Mouse (Mus musculus): ENCODE data around the gene Cdk5rap3. TPM values are rescaled to one million over a fixed set of nuclear protein-coding genes. Genes with fewer than 3 reads are reported as not detected.

The Cdk5rap3 gene
- polyA plus RNA-seq, 1 experiment from 2014 or later = 91.2 TPM

GRCm38 (mm10) chr11:96906431-96907161 is 9.7 kb downstream of the Cdk5rap3 start:
- H3K9ac ChIP-seq (ENCODE audit: low read length) = no peak overlapping the region
- peaks cover 33% of the 10 kb centered on the region for H3K36me3 ChIP-seq (ENCODE audit: control insufficient read depth, insufficient read depth, low read length)
- H3K9me3 ChIP-seq (replicated peaks; ENCODE audit: control insufficient read depth, low read length) = no peaks in the 10 kb centered on the region
- H3K27me3 ChIP-seq (replicated peaks; ENCODE audit: control insufficient read depth, insufficient read depth, low read length) = no peaks in the 10 kb centered on the region
- H3K4me1 ChIP-seq (ENCODE audit: control insufficient read depth, insufficient read depth, low read length) = peaks cover 27% of the 10 kb centered on the region
- ATAC-seq (no peak), DNase-seq (ENCODE audit: low spot score) (no peak)
- no peak overlapping the region for H3K4me2 ChIP-seq (ENCODE audit: low read length)
- H3K27ac ChIP-seq (ENCODE audit: low read depth, low read length) = peak overlapping the region; percentile 17; the same call in 1 of the 2 replicates
- H3K4me3 ChIP-seq (ENCODE audit: low read depth, low read length) = no peak overlapping the region
- 65% methylated on average over 15 of the region's 15 CpGs for WGBS

DNA sequence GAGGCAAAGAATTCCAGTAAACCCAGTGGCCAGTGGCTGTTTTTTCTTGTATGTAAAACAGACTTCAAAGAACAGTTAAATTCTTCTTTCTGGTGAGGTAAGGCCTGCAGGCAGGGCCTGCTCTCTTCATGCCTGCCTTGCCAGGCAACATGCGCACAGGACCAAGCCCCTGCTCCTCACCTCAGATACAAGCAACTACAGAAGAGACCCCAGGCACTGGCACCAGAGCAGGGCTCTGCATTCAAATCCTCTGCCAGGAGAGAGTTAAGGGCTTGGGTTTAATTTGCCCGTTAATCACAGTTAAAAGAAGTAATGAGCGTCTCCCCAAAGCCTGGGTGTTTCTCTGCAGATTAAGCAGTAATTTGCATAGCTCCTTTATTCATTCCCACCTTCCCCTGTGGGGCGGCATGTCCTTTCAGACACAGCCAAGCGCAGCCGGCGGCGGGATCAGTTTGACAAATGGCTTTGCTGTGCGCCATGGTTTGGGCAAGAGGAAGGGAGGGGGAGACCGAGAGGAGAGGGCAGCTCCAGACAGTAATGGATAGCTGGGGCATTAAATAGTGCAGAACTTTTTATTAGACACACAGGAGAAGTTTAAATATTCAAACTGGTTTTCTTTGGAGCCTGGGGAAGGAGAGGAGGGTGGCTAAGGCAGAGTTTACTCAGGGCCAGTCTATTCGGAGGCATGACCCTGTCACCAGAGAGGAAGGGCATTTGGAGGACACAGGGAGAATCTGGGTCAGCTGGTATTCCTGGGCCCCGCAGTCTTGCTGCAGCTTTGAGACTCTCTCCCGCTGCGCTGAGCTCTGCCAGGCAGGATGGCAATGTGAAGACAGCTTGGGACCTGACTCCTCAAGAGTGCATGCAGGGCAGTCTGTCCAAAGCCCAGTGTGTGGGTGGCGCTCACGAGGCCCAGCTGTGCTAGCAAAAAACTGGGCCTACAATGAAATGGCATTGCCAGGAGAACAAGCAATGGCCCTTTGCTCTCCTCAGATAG is 13.4 kb downstream of the Cdk5rap3 start:
- H3K4me2 ChIP-seq (ENCODE audit: low read length) = peak overlapping the region; percentile 6; the same call in 1 of the 2 replicates
- 4% methylated on average over 16 of the region's 16 CpGs for WGBS
- no peak overlapping the region for H3K4me3 ChIP-seq (ENCODE audit: low read depth, low read length)
- H3K9ac ChIP-seq (ENCODE audit: low read length) = peak overlapping the region; percentile 2; the same call in 1 of the 2 replicates
- peak; percentile 96 for DNase-seq (ENCODE audit: low spot score)
- peaks cover 54% of the 10 kb centered on the region for H3K4me1 ChIP-seq (ENCODE audit: control insufficient read depth, insufficient read depth, low read length)
- H3K9me3 ChIP-seq (replicated peaks; ENCODE audit: control insufficient read depth, low read length) = no peaks in the 10 kb centered on the region
- no peaks in the 10 kb centered on the region for H3K27me3 ChIP-seq (replicated peaks; ENCODE audit: control insufficient read depth, insufficient read depth, low read length)
- H3K27ac ChIP-seq (ENCODE audit: low read depth, low read length) = peak overlapping the region; percentile 89
- peaks cover 14% of the 10 kb centered on the region for H3K36me3 ChIP-seq (ENCODE audit: control insufficient read depth, insufficient read depth, low read length)
- ATAC-seq = peak; percentile 83

GRCm38 (mm10) chr11:96901332-96901731 is 15.0 kb downstream of the Cdk5rap3 start:
- Histone ChIP-seq H3K9ac (ENCODE audit: low read length) (no peak overlapping the region), H3K9me3 (replicated peaks; ENCODE audit: control insufficient read depth, low read length) (no peaks in the 10 kb centered on the region), H3K27me3 (replicated peaks; ENCODE audit: control insufficient read depth, insufficient read depth, low read length) (no peaks in the 10 kb centered on the region), H3K4me1 (ENCODE audit: control insufficient read depth, insufficient read depth, low read length) (peaks cover 61% of the 10 kb centered on the region), H3K36me3 (ENCODE audit: control insufficient read depth, insufficient read depth, low read length) (0 out of 2 replicates have a peak, but pooled peaks cover 5% of the 10 kb centered on the region), H3K4me3 (ENCODE audit: low read depth, low read length) (no peak overlapping the region), H3K4me2 (ENCODE audit: low read length) (no peak overlapping the region), H3K27ac (ENCODE audit: low read depth, low read length) (peak overlapping the region; percentile 89; the same call in 1 of the 2 replicates)
- WGBS = 42% methylated on average over 9 of the region's 9 CpGs
- no peak for ATAC-seq
- DNase-seq (ENCODE audit: low spot score) = no peak

DNA sequence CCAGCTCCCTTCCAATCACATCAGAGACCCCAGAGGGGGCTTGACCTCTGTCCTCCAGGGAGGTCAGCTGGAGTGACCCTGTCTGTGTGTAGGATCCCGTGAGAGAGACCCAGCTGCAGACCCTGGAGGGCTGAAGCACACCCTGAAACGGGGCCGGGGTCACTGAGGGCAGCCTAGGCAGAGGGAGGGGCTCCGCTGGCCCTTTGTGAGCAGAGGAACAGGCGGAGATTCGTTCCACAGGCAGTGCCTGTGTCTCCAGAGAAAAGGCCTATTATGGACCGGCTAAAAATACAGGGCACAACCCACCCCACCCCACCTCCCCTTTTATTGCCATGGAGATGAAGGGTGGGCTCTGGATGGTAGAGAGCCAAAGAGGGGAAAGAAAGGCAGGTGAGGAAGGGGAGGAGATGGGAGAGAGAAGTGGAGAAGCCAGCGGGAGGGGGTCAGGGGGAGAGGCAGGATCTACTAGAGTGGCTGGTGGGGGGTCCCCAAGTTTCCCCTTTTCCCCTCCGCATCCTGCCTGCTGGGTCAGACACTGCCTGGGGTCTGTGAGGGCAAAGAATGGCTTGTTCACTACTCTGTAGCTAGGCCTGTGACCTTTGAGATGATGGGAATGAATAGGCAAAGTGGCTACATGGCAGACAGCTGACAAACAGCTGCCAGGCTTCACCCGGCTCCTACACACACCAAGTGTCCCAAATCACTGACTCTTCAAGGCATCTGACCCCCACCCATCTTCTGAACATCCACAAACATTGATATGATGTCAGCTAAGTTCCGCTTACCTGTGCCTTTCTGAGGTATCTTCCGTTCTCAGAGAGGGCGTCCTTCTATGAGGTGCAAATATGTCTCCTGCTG is 16.6 kb downstream of the Cdk5rap3 start:
- peak; percentile 61 for DNase-seq (ENCODE audit: low spot score)

DNA sequence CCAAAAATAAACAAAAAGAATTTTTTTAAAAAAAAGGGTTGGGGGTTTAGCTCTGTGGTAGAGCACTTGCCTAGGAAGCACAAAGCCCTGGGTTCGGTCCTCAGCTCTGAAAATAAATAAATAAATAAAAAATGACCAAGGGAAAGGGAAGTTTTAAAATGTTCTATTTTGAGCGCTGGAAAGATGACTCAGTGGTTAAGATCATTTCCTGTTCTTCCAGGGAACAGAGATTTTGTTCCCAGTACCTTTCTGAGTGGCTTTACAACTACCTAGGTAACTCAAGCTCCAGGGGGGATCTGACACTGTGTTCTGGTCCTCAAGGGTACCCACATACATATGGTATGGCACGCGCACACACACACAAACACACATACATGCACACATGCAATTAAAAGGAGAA is 20.4 kb downstream of the Cdk5rap3 start:
- H3K27ac ChIP-seq (ENCODE audit: low read depth, low read length) = no peak overlapping the region
- no peak overlapping the region for H3K4me3 ChIP-seq (ENCODE audit: low read depth, low read length)
- no peak for ATAC-seq

More for the DNA sequence above, 16.6 kb downstream of the Cdk5rap3 start:
- Histone ChIP-seq H3K27me3 (replicated peaks; ENCODE audit: control insufficient read depth, insufficient read depth, low read length) (no peaks in the 10 kb centered on the region), H3K36me3 (ENCODE audit: control insufficient read depth, insufficient read depth, low read length) (no peaks in the 10 kb centered on the region), H3K4me2 (ENCODE audit: low read length) (peak overlapping the region; percentile 35), H3K27ac (ENCODE audit: low read depth, low read length) (peak overlapping the region; percentile 87), H3K4me3 (ENCODE audit: low read depth, low read length) (no peak overlapping the region), H3K9ac (ENCODE audit: low read length) (peak overlapping the region; percentile 45; the same call in 1 of the 2 replicates), H3K9me3 (replicated peaks; ENCODE audit: control insufficient read depth, low read length) (no peaks in the 10 kb centered on the region), H3K4me1 (ENCODE audit: control insufficient read depth, insufficient read depth, low read length) (peaks cover 62% of the 10 kb centered on the region)
- WGBS = 21% methylated on average over 13 of the region's 13 CpGs
- peak; percentile 51 for ATAC-seq

DNA sequence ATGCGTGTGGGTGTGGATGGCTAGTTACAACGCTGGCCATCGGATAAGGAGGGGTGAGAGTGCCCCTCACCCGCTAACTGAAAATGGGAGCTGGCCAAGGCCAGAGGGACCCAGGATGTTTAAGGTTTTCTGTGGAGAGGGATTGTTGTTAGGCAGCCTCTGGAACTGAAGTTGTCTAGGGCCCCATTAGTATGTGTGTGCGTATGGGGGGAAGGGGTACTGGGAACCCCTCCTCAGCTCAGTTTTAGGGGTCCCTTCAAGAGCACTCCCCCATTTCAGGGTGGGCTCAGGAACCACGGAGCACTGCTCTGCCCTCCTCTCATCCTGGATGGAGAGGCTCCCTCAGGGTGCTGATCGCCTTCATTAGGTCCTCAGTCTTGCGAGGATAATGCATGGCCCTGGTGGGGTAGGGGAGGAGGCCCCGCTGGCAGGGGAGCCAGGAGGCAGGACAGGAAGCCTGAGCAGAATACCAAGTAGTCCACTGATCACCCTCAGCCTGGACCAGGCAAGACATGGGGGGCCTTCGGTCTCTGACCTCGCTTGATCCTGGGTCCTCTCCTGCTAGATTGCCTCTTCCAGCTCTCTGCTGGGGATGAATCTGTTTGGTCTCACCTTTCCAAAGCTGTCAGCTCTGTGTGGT is 23.0 kb downstream of the Cdk5rap3 start:
- Histone ChIP-seq H3K4me1 (ENCODE audit: control insufficient read depth, insufficient read depth, low read length) (peaks cover 25% of the 10 kb centered on the region), H3K27me3 (replicated peaks; ENCODE audit: control insufficient read depth, insufficient read depth, low read length) (no peaks in the 10 kb centered on the region), H3K4me2 (ENCODE audit: low read length) (no peak overlapping the region), H3K9me3 (replicated peaks; ENCODE audit: control insufficient read depth, low read length) (no peaks in the 10 kb centered on the region), H3K9ac (ENCODE audit: low read length) (0 out of 2 replicates have a peak overlapping the region, but pooled peaks have one; percentile 1), H3K27ac (ENCODE audit: low read depth, low read length) (peak overlapping the region; percentile 78), H3K4me3 (ENCODE audit: low read depth, low read length) (no peak overlapping the region), H3K36me3 (ENCODE audit: control insufficient read depth, insufficient read depth, low read length) (no peaks in the 10 kb centered on the region)
- ATAC-seq (peak; percentile 80), DNase-seq (ENCODE audit: low spot score) (peak; percentile 69)
- WGBS = 28% methylated on average over 11 of the region's 11 CpGs

More for the DNA sequence above, 20.4 kb downstream of the Cdk5rap3 start:
- no peaks in the 10 kb centered on the region for H3K27me3 ChIP-seq (replicated peaks; ENCODE audit: control insufficient read depth, insufficient read depth, low read length)
- 94% methylated on average over 4 of the region's 4 CpGs for WGBS
- DNase-seq (ENCODE audit: low spot score) = no peak
- H3K9me3 ChIP-seq (replicated peaks; ENCODE audit: control insufficient read depth, low read length) = no peaks in the 10 kb centered on the region
- H3K4me1 ChIP-seq (ENCODE audit: control insufficient read depth, insufficient read depth, low read length) = peaks cover 46% of the 10 kb centered on the region
- H3K4me2 ChIP-seq (ENCODE audit: low read length) = no peak overlapping the region
- no peaks in the 10 kb centered on the region for H3K36me3 ChIP-seq (ENCODE audit: control insufficient read depth, insufficient read depth, low read length)
- H3K9ac ChIP-seq (ENCODE audit: low read length) = no peak overlapping the region

- Histone ChIP-seq H3K4me3 (ENCODE audit: low read depth, low read length) (no peak overlapping the region), H3K4me1 (ENCODE audit: control insufficient read depth, insufficient read depth, low read length) (peaks cover 21% of the 10 kb centered on the region), H3K9me3 (replicated peaks; ENCODE audit: control insufficient read depth, low read length) (no peaks in the 10 kb centered on the region), H3K4me2 (ENCODE audit: low read length) (no peak overlapping the region), H3K36me3 (ENCODE audit: control insufficient read depth, insufficient read depth, low read length) (no peaks in the 10 kb centered on the region), H3K9ac (ENCODE audit: low read length) (no peak overlapping the region), H3K27ac (ENCODE audit: low read depth, low read length) (no peak overlapping the region), H3K27me3 (replicated peaks; ENCODE audit: control insufficient read depth, insufficient read depth, low read length) (no peaks in the 10 kb centered on the region)
- ATAC-seq (no peak), DNase-seq (ENCODE audit: low spot score) (no peak)
- 70% methylated on average over 14 of the region's 14 CpGs for WGBS
Measured at GRCm38 (mm10) chr11:96891784-96892527, 24.3 kb downstream of the Cdk5rap3 start.
